Mouse (Mus musculus) stomach, postnatal 0 days (tissue): ENCODE measurements at regions not wholly inside any gene's neighbourhood (a gene's known extent, or its start where the extent isn't known, plus 50 kb on each side); places are given as distances from the start of the nearest gene placed in this dataset.

ENCODE experiments used
- ATAC-seq: fragments of 200-750 bp; cut with Nextera tagmentation; 2 replicates; pipeline ENCODE4 v1.8.0; 2017; ENCODE audit not compliant: low FRiP score, low TSS enrichment
- DNase-seq: peaks from one replicate; pipeline ENCODE4 v3.0.0-alpha.2; 2016; ENCODE audit warnings: low spot score
- H3K27ac ChIP-seq: fragments of 300-500 bp; sonication (generic); replicated peaks from 2 replicates; pipeline ENCODE4 v1.5.1; 2014; ENCODE audit warnings: mild to moderate bottlenecking, control low read depth
- H3K27me3 ChIP-seq: fragments of 300-500 bp; sonication (generic); 2 replicates; pipeline ENCODE4 v1.6.1; 2014; ENCODE audit warnings: low read length; ENCODE audit not compliant: control insufficient read depth, insufficient read depth
- H3K36me3 ChIP-seq: fragments of 300-500 bp; sonication (generic); 2 replicates; pipeline ENCODE4 v1.6.1; 2014; ENCODE audit warnings: low read length, mixed read lengths; ENCODE audit not compliant: control insufficient read depth, insufficient read depth
- H3K4me1 ChIP-seq: fragments of 300-500 bp; sonication (generic); replicated peaks from 2 replicates; pipeline ENCODE4 v1.6.1; 2014; ENCODE audit warnings: antibody characterized with exemption; ENCODE audit not compliant: control insufficient read depth, insufficient read depth
- H3K4me2 ChIP-seq: fragments of 300-500 bp; sonication (generic); replicated peaks from 2 replicates; pipeline ENCODE4 v1.6.1; 2014; ENCODE audit warnings: low read depth, mild to moderate bottlenecking, control low read depth, moderate library complexity
- H3K4me3 ChIP-seq: fragments of 300-500 bp; sonication (generic); 2 replicates; pipeline ENCODE4 v1.5.1; 2014; ENCODE audit warnings: low read depth, low read length, control low read depth
- H3K9ac ChIP-seq: fragments of 300-500 bp; sonication (generic); 2 replicates; pipeline ENCODE4 v1.6.1; 2014; ENCODE audit warnings: mild to moderate bottlenecking, low read length, control low read depth, mixed read lengths
- H3K9me3 ChIP-seq: fragments of 300-500 bp; sonication (generic); 2 replicates; pipeline ENCODE4 v1.6.1; 2016; ENCODE audit warnings: low read length; ENCODE audit not compliant: control insufficient read depth
- CTCF ChIP-seq: IDR thresholded peaks from 2 replicates; pipeline ENCODE4 v1.5.1; 2016; ENCODE audit warnings: antibody characterized with exemption, low read depth, mild to moderate bottlenecking, moderate library complexity
- EP300 ChIP-seq: optimal IDR thresholded peaks from 2 replicates; pipeline ENCODE3; 2016; ENCODE audit warnings: antibody characterized with exemption
- WGBS: fragments of 180-500 bp; shearing (Covaris S2); extraction: QIAGEN DNeasy Blood & Tissue Kit; methylation state at CpG from one replicate; pipeline ENCODE4 v1.1.7; 2014; 5-methylcytosine and 5-hydroxymethylcytosine counted together

GRCm38 (mm10) chr7:113672779-113673595 is 92.8 kb upstream of the Spon1 start:
- no peak for DNase-seq
- no peak overlapping the region for H3K9ac ChIP-seq
- WGBS = 61% methylated on average over 18 of the region's 18 CpGs
- no peak overlapping the region for H3K4me2 ChIP-seq
- ATAC-seq = no peak
- H3K9me3 ChIP-seq = no peaks in the 10 kb centered on the region
- no peaks in the 10 kb centered on the region for H3K4me1 ChIP-seq
- no peak overlapping the region for H3K27ac ChIP-seq
- no peaks in the 10 kb centered on the region for H3K27me3 ChIP-seq
- TF ChIP-seq CTCF = no peak
- TF ChIP-seq EP300 = no peak
- no peaks in the 10 kb centered on the region for H3K36me3 ChIP-seq
- no peak overlapping the region for H3K4me3 ChIP-seq

- H3K27me3 ChIP-seq = no peaks in the 10 kb centered on the region
- ATAC-seq = no peak
- no peak overlapping the region for H3K4me3 ChIP-seq
- DNase-seq = no peak
- 73% methylated on average over 12 of the region's 12 CpGs for WGBS
- no peak overlapping the region for H3K27ac ChIP-seq
- no peak for TF ChIP-seq EP300
- no peak for TF ChIP-seq CTCF
- no peaks in the 10 kb centered on the region for H3K4me1 ChIP-seq
- no peak overlapping the region for H3K9ac ChIP-seq
- no peaks in the 10 kb centered on the region for H3K9me3 ChIP-seq
- no peak overlapping the region for H3K4me2 ChIP-seq
- no peaks in the 10 kb centered on the region for H3K36me3 ChIP-seq
Observed at GRCm38 (mm10) chr7:113673596-113673956, 92.2 kb upstream of the Spon1 start.

- Histone ChIP-seq H3K36me3 (no peaks in the 10 kb centered on the region), H3K27me3 (no peaks in the 10 kb centered on the region), H3K9ac (no peak overlapping the region), H3K4me3 (no peak overlapping the region), H3K4me1 (no peaks in the 10 kb centered on the region), H3K4me2 (no peak overlapping the region), H3K27ac (no peak overlapping the region), H3K9me3 (no peaks in the 10 kb centered on the region)
- TF ChIP-seq EP300 (no peak), CTCF (no peak)
- 82% methylated on average over 5 of the region's 5 CpGs for WGBS
- ATAC-seq = no peak
- no peak for DNase-seq
Observed at GRCm38 (mm10) chr7:113682271-113682670, 83.5 kb upstream of the Spon1 start.

GRCm38 (mm10) chr7:113685349-113685748 is 80.4 kb upstream of the Spon1 start:
- Histone ChIP-seq H3K27me3 (no peaks in the 10 kb centered on the region), H3K4me3 (no peak overlapping the region), H3K9ac (no peak overlapping the region), H3K4me2 (no peak overlapping the region), H3K27ac (no peak overlapping the region), H3K4me1 (no peaks in the 10 kb centered on the region; the same call in 1 of the 2 replicates), H3K9me3 (no peaks in the 10 kb centered on the region), H3K36me3 (no peaks in the 10 kb centered on the region)
- 85% methylated on average over 4 of the region's 4 CpGs for WGBS
- ATAC-seq (no peak), DNase-seq (no peak)
- TF ChIP-seq CTCF (no peak), EP300 (no peak)

- Histone ChIP-seq H3K9me3 (no peaks in the 10 kb centered on the region), H3K27ac (no peak overlapping the region), H3K4me1 (no peaks in the 10 kb centered on the region; the same call in 1 of the 2 replicates), H3K9ac (no peak overlapping the region), H3K27me3 (no peaks in the 10 kb centered on the region), H3K4me3 (no peak overlapping the region), H3K4me2 (no peak overlapping the region), H3K36me3 (no peaks in the 10 kb centered on the region)
- TF ChIP-seq EP300 (no peak), CTCF (no peak)
- DNase-seq = no peak
- WGBS = 91% methylated on average over 3 of the region's 3 CpGs
- ATAC-seq = no peak
Observed at GRCm38 (mm10) chr7:113686527-113686926, 79.3 kb upstream of the Spon1 start.

GRCm38 (mm10) chr7:113687566-113687965 is 78.2 kb upstream of the Spon1 start:
- H3K4me1 ChIP-seq = no peaks in the 10 kb centered on the region; the same call in 1 of the 2 replicates
- no peaks in the 10 kb centered on the region for H3K27me3 ChIP-seq
- H3K9me3 ChIP-seq = no peaks in the 10 kb centered on the region
- H3K4me3 ChIP-seq = no peak overlapping the region
- DNase-seq (no peak), ATAC-seq (no peak)
- no peak overlapping the region for H3K4me2 ChIP-seq
- H3K27ac ChIP-seq = no peak overlapping the region
- WGBS = 67% methylated on average over 6 of the region's 6 CpGs
- TF ChIP-seq EP300 (no peak), CTCF (no peak)
- H3K36me3 ChIP-seq = no peaks in the 10 kb centered on the region
- no peak overlapping the region for H3K9ac ChIP-seq
